Mouse (Mus musculus): ENCODE data around the gene Sema7a.

DNA sequence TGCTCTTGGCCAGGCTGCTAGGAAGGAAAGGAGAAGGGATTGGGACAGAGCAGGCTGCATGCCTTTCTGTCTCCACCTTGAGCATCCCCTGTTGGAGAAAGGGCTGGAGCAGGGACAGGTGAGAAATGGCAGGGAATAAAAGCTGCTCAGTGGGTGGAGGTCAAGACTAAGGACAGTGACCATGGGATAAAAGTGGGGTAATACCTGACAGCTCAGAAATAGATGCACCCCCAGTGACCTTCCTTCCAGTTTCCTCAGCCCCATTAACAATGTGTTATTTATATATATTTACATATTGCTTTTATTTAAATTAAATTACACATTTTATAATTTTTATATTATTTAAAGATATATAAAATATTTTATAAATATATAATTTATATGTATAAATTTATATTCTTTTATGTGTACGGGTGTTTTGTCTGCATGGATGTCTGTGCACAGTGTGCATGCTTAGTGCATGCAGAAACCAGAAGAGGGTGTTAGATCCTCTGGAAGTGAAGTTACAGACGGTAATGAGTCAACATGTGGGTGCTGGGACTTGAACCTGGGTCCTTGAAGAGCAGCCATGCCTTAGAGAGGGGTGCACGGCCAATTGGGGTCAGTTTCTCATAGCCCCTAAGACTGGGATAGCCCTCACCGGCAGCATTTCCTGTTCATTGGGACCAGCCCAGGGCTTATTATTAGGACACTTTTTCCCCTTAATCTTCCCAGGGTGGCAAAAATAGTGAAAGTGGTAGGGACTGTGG is 23.5 kb downstream of the Sema7a start:
- TF ChIP-seq ZC3H11A (IDR thresholded peaks at IDR 0.05; ENCODE audit: borderline replicate concordance, low read depth, low read length) (no peak), ZNF384 (IDR thresholded peaks at IDR 0.05; ENCODE audit: low read depth, low read length) (no peak), CHD2 (IDR thresholded peaks at IDR 0.05; ENCODE audit: low read depth, low read length) (no peak), MAFK (IDR thresholded peaks at IDR 0.05; ENCODE audit: insufficient read depth, low read depth, low read length) (no peak), HCFC1 (IDR thresholded peaks at IDR 0.05; ENCODE audit: borderline replicate concordance, insufficient read depth, low read length) (no peak)

All from ES-E14 (cell line).